Mouse (Mus musculus): ENCODE measurements around the gene Ncln. TPM values are rescaled to one million over a fixed set of nuclear protein-coding genes. Genes with fewer than 3 reads are reported as not detected.

The Ncln gene
- polyA plus RNA-seq, 1 experiment from 2014 or later: 80.9 TPM

DNA sequence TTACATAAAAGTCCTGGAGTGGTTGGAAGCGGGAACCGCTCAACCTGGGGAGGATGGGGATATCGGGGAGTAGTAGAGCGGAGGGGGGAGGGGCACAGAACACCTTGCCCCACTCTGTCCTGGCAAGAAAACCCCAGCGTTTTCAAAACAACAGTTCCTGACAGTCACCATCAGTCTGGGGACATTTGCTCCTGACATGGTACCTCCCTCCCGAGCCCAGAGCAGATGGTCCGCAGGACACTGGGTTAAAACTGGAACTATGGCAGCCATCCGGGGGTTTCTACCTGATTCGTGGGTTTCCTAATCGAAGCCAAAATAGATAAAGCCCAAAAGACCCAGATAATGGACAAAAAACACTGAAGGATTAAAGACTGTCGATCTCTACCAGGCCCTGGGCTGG is 35.2 kb downstream of the Ncln start:
- WGBS: 41% methylated on average over 11 of the region's 11 CpGs
- H3K27me3 ChIP-seq (replicated peaks; ENCODE audit: control insufficient read depth, insufficient read depth, low read length): peaks cover 33% of the 10 kb centered on the region
- no peak overlapping the region for H3K4me2 ChIP-seq (ENCODE audit: low read length)

DNA sequence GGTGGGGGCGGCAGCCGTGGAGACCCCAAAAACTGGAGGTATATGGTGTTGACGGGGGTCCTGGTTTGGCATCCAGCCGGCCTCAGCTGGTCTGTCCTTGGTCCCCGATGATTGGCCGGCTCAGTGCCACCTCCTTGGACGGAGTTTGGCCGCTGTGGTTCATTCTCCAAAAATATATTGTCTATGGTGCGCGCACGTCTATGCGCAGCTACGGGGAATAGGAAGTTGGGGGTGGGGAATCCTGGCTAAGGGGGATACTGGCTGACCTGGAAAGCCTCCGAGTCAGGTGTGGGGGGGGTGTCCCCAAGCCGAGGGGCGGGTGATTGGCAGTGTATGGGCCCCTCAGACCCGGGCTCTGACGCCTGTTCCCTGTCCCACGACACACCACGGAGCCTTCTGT is 35.7 kb downstream of the Ncln start:
- 27% methylated on average over 20 of the region's 20 CpGs for WGBS
- H3K4me1 ChIP-seq (replicated peaks; ENCODE audit: control insufficient read depth, insufficient read depth, low read length): peaks cover 9% of the 10 kb centered on the region
- H3K4me2 ChIP-seq (ENCODE audit: low read length): no peak overlapping the region
- H3K4me3 ChIP-seq (replicated peaks; ENCODE audit: low read length): no peak overlapping the region
- no peak overlapping the region for H3K27ac ChIP-seq (ENCODE audit: low read length)
- H3K27me3 ChIP-seq (replicated peaks; ENCODE audit: control insufficient read depth, insufficient read depth, low read length): peaks cover 33% of the 10 kb centered on the region
- no peak overlapping the region for H3K9ac ChIP-seq (replicated peaks; ENCODE audit: low read depth, low read length)
- peaks cover 3% of the 10 kb centered on the region; the same call in 1 of the 2 replicates for H3K36me3 ChIP-seq (ENCODE audit: control insufficient read depth, insufficient read depth)
- H3K9me3 ChIP-seq (ENCODE audit: control insufficient read depth, low read length): no peaks in the 10 kb centered on the region
- no peak for ATAC-seq

More for the DNA sequence above, 35.2 kb downstream of the Ncln start:
- peaks cover 6% of the 10 kb centered on the region; the same call in 1 of the 2 replicates for H3K36me3 ChIP-seq (ENCODE audit: control insufficient read depth, insufficient read depth)
- no peak overlapping the region for H3K4me3 ChIP-seq (replicated peaks; ENCODE audit: low read length)
- H3K4me1 ChIP-seq (replicated peaks; ENCODE audit: control insufficient read depth, insufficient read depth, low read length): peaks cover 9% of the 10 kb centered on the region
- H3K9ac ChIP-seq (replicated peaks; ENCODE audit: low read depth, low read length): no peak overlapping the region
- ATAC-seq: no peak
- H3K27ac ChIP-seq (ENCODE audit: low read length): no peak overlapping the region
- H3K9me3 ChIP-seq (ENCODE audit: control insufficient read depth, low read length): no peaks in the 10 kb centered on the region

DNA sequence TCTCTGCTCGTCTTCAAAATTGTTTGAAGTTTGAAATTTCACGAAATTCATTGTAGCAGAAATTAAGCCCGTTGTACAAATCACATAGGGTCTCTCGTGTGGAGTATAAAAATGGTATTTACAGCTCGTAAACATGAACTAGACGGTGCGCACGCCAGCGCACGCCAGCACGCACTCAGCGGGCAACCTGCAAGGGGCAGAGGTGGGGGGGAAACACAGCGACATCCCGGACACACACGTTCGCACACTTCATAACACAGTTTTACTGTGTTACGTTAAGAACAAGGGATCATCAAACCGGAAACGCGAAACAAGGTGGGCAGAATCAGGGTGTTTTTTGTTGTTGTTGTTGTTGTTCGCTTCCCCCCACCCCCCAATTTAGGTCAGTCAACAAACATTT is 36.8 kb downstream of the Ncln start:
- no peak for ATAC-seq
- WGBS: 65% methylated on average over 21 of the region's 21 CpGs
- Histone ChIP-seq H3K27me3 (replicated peaks; ENCODE audit: control insufficient read depth, insufficient read depth, low read length) (peaks cover 36% of the 10 kb centered on the region), H3K4me3 (replicated peaks; ENCODE audit: low read length) (no peak overlapping the region), H3K9me3 (ENCODE audit: control insufficient read depth, low read length) (no peaks in the 10 kb centered on the region), H3K9ac (replicated peaks; ENCODE audit: low read depth, low read length) (no peak overlapping the region), H3K4me2 (ENCODE audit: low read length) (no peak overlapping the region), H3K36me3 (ENCODE audit: control insufficient read depth, insufficient read depth) (0 out of 2 replicates have a peak, but pooled peaks cover 3% of the 10 kb centered on the region), H3K4me1 (replicated peaks; ENCODE audit: control insufficient read depth, insufficient read depth, low read length) (peaks cover 4% of the 10 kb centered on the region), H3K27ac (ENCODE audit: low read length) (no peak overlapping the region)

DNA sequence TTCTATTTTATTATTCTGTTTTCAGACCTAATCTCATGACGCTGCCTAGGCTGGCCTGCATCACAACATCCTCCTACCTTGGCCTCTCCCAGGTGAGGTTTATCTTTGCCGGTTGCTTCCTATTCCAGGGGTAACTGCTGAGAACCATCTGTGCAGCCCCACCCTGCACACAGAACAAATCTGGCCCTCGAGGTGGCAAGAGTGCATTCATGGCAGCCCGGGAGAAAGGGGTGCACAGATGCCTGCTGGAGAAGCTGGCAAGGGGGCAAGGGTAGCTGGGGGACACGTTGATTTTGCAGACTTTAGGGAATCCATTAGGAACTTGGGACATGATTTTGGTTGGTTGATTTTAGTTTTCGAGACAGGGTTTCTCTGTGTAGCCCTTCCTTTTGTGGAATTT is 37.9 kb downstream of the Ncln start:
- Histone ChIP-seq H3K27me3 (replicated peaks; ENCODE audit: control insufficient read depth, insufficient read depth, low read length) (peaks cover 38% of the 10 kb centered on the region), H3K4me3 (replicated peaks; ENCODE audit: low read length) (no peak overlapping the region), H3K4me2 (ENCODE audit: low read length) (no peak overlapping the region), H3K9ac (replicated peaks; ENCODE audit: low read depth, low read length) (no peak overlapping the region), H3K27ac (ENCODE audit: low read length) (no peak overlapping the region), H3K36me3 (ENCODE audit: control insufficient read depth, insufficient read depth) (0 out of 2 replicates have a peak, but pooled peaks cover 3% of the 10 kb centered on the region), H3K4me1 (replicated peaks; ENCODE audit: control insufficient read depth, insufficient read depth, low read length) (no peaks in the 10 kb centered on the region), H3K9me3 (ENCODE audit: control insufficient read depth, low read length) (no peaks in the 10 kb centered on the region)
- ATAC-seq: no peak
- WGBS: 81% methylated on average over 6 of the region's 6 CpGs

DNA sequence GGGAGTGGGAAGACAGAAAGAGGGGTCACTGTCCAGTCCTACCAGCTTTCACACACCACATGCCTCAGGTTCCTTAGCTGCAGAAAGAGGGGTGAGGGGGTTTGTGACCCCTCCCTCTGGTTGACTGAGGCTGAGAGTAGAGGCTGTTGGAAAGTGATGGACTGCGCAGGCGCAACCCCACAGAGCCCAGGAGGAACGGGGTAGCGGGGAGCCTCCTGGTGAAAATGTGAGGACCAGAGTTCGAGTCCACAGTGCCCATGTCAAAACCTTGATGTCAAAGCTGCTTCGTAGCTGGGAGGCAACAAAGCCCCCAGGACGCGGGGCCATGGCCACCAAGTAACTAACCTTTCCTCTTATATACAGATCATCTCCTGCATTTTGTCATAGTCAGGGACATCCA is 38.6 kb downstream of the Ncln start:
- Histone ChIP-seq H3K36me3 (ENCODE audit: control insufficient read depth, insufficient read depth) (0 out of 2 replicates have a peak, but pooled peaks cover 3% of the 10 kb centered on the region), H3K27me3 (replicated peaks; ENCODE audit: control insufficient read depth, insufficient read depth, low read length) (peaks cover 40% of the 10 kb centered on the region), H3K4me2 (ENCODE audit: low read length) (no peak overlapping the region), H3K9ac (replicated peaks; ENCODE audit: low read depth, low read length) (no peak overlapping the region), H3K9me3 (ENCODE audit: control insufficient read depth, low read length) (no peaks in the 10 kb centered on the region), H3K4me3 (replicated peaks; ENCODE audit: low read length) (no peak overlapping the region), H3K4me1 (replicated peaks; ENCODE audit: control insufficient read depth, insufficient read depth, low read length) (no peaks in the 10 kb centered on the region), H3K27ac (ENCODE audit: low read length) (no peak overlapping the region)
- 86% methylated on average over 8 of the region's 8 CpGs for WGBS
- ATAC-seq: no peak

DNA sequence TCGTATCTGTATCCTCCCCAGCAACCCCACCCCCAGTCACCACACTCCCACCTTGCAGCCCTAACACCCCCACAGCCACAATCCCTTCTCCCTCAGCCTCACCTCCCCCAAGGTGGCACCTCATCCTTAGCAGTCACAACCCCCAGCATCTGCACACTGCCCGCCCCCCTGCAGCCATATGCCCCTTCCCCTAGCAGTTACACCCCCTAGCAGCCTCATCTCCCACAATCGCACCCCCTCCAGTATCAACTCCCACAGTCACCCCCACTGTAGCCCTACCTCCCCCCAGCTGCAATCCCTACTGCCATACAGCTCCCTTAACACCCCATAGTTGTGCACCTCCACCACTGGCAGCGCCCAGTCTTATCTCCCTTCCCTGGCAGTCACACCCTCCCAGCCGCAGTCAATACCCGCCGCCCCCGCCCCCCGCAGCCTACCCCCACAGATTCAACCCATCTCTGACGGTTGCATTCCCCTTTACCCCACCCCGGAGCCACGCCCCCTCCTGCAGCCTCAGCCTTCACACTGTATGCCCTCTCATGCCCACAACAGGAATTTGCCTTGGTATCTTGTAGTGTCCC is 39.1 kb downstream of the Ncln start:
- H3K27ac ChIP-seq (ENCODE audit: low read length): no peak overlapping the region
- WGBS: 59% methylated on average over 12 of the region's 12 CpGs
- no peak for ATAC-seq
- no peak overlapping the region for H3K4me2 ChIP-seq (ENCODE audit: low read length)
- no peak overlapping the region for H3K4me3 ChIP-seq (replicated peaks; ENCODE audit: low read length)
- H3K27me3 ChIP-seq (replicated peaks; ENCODE audit: control insufficient read depth, insufficient read depth, low read length): peaks cover 40% of the 10 kb centered on the region
- H3K4me1 ChIP-seq (replicated peaks; ENCODE audit: control insufficient read depth, insufficient read depth, low read length): no peaks in the 10 kb centered on the region
- H3K9ac ChIP-seq (replicated peaks; ENCODE audit: low read depth, low read length): no peak overlapping the region
- no peaks in the 10 kb centered on the region for H3K9me3 ChIP-seq (ENCODE audit: control insufficient read depth, low read length)
- H3K36me3 ChIP-seq (ENCODE audit: control insufficient read depth, insufficient read depth): no peaks in the 10 kb centered on the region

DNA sequence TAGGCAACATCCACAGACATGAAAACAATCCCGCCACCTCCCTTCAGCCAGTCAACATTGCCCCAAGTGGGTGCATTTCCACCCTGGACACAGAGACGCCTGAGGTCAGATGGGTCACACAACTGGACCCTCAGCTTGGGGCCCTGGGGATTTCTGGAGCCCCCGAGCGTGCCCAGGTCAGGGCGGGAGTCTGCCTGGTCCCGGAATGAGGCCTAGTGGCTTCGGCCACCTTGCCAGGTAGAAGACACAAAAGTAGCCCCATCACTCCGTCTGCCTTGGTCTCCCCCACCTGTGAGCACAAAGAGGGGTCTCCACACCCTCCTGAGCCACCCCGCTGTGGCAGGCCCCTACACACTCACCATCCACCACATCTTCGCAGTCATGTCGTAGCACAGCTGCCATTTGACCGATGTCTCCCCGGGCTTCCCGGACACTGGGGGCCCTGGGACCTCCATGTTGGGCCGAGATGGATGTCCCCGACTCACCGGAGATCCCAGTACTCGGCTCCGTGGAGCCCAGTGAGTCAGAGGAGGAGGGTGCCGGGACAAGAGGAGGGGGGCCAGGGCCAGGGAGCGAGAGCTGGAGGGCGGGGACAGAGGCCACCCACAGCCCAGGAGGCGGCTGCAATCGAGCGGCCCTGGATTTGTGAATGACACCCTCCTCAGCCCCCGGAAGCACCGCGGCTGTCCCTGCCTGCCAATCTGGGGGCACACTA is 40.9 kb downstream of the Ncln start, which contains the start of gene Nfic:
TSS of gene Nfic (minus strand) at position 455 of the 715 bp plus-strand sequence.
- Histone ChIP-seq H3K36me3 (ENCODE audit: control insufficient read depth, insufficient read depth) (no peaks in the 10 kb centered on the region), H3K4me2 (ENCODE audit: low read length) (no peak within 1 kb of the TSS), H3K9me3 (ENCODE audit: control insufficient read depth, low read length) (no peaks in the 10 kb centered on the region), H3K4me3 (replicated peaks; ENCODE audit: low read length) (no peak within 1 kb of the TSS), H3K27ac (ENCODE audit: low read length) (no peak within 1 kb of the TSS), H3K27me3 (replicated peaks; ENCODE audit: control insufficient read depth, insufficient read depth, low read length) (peaks cover 44% of the 10 kb centered on the region), H3K4me1 (replicated peaks; ENCODE audit: control insufficient read depth, insufficient read depth, low read length) (no peaks in the 10 kb centered on the region), H3K9ac (replicated peaks; ENCODE audit: low read depth, low read length) (no peak within 1 kb of the TSS)
- WGBS: 62% methylated on average over 28 of the region's 28 CpGs
- no peak for ATAC-seq

DNA sequence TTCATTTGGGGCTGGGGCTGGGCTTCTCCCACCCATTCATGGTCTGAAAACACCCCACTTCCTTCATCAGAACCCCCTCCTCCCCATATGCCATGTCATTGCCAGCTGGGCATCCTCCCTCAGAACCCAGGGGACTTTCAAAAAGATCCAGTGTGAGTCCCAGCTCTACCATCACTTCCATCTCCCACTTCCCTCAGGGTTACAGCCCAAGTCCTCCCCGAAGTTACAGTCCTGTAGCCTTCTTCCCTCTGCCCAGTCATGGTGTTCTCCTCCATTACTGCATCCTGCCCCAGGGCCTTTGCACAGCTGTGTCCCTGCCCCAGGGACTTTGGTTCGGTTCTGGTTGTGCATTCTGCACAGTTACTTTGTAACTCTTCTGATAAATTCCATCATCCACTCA is 42.1 kb downstream of the Ncln start:
- H3K4me1 ChIP-seq (replicated peaks; ENCODE audit: control insufficient read depth, insufficient read depth, low read length): no peaks in the 10 kb centered on the region
- no peak for ATAC-seq
- H3K4me3 ChIP-seq (replicated peaks; ENCODE audit: low read length): no peak overlapping the region
- WGBS: 76% methylated on average over 2 of the region's 2 CpGs
- peaks cover 46% of the 10 kb centered on the region for H3K27me3 ChIP-seq (replicated peaks; ENCODE audit: control insufficient read depth, insufficient read depth, low read length)
- H3K36me3 ChIP-seq (ENCODE audit: control insufficient read depth, insufficient read depth): no peaks in the 10 kb centered on the region
- H3K9me3 ChIP-seq (ENCODE audit: control insufficient read depth, low read length): no peaks in the 10 kb centered on the region
- H3K4me2 ChIP-seq (ENCODE audit: low read length): no peak overlapping the region
- no peak overlapping the region for H3K9ac ChIP-seq (replicated peaks; ENCODE audit: low read depth, low read length)
- no peak overlapping the region for H3K27ac ChIP-seq (ENCODE audit: low read length)

DNA sequence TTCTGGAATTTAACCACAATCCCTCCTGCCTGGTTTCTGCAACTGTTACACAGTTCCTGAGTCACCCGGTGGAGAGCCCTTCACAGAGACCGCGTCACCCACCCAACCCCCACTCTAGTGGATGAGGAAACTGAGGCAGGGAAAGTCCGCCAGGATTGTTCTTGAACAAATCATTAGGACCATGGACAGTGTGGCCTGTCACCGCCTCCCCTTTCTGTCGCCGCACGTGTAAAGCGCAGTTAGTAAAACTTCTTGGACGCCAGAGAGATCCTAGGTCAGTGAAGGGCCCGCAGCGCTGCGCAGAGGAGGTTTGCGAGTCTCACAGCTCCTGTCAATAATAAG is 43.3 kb downstream of the Ncln start:
- H3K9me3 ChIP-seq (ENCODE audit: control insufficient read depth, low read length): no peaks in the 10 kb centered on the region
- H3K36me3 ChIP-seq (ENCODE audit: control insufficient read depth, insufficient read depth): no peaks in the 10 kb centered on the region
- no peak for ATAC-seq
- peaks cover 46% of the 10 kb centered on the region for H3K27me3 ChIP-seq (replicated peaks; ENCODE audit: control insufficient read depth, insufficient read depth, low read length)
- 3% methylated on average over 14 of the region's 14 CpGs for WGBS
- no peaks in the 10 kb centered on the region for H3K4me1 ChIP-seq (replicated peaks; ENCODE audit: control insufficient read depth, insufficient read depth, low read length)
- H3K27ac ChIP-seq (ENCODE audit: low read length): no peak overlapping the region
- H3K9ac ChIP-seq (replicated peaks; ENCODE audit: low read depth, low read length): no peak overlapping the region
- H3K4me2 ChIP-seq (ENCODE audit: low read length): no peak overlapping the region
- H3K4me3 ChIP-seq (replicated peaks; ENCODE audit: low read length): no peak overlapping the region
